Mouse (Mus musculus): ENCODE data around the gene Pdhb.

The Pdhb gene

GRCm38 (mm10) chr14:8172507-8173410 lies at the start of gene Pdhb:
Gene Pdhb, minus strand, starts transcription at chr14:8173025.
- in situ Hi-C loops (cut with MboI, MseI), result loop anchor here (5.0 kb wide), 1 partner anchor 75 kb away; the partner anchor contains the start of gene Pxk

DNA sequence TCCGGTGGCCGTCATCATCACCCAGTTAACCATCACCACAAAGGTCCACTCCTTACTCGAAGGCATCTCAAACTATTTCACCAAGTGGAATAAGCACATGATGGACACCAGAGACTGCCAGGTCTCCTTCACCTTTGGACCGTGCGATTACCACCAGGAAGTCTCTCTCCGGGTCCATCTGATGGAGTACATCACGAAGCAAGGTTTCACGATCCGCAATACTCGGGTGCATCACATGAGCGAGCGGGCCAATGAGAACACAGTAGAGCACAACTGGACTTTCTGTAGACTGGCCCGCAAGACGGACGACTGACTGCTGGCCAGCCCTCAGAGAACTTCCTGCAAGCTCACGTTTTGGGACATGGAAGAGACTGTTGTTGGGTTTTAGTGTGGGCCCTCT lies 49.7 kb upstream of the Pdhb start:
- in situ Hi-C loops (cut with MboI, MseI), result no loop called here

- in situ Hi-C loops (cut with MboI, MseI), result no loop called here
Measured at GRCm38 (mm10) chr14:8220912-8221311, 48.1 kb upstream of the Pdhb start.

GRCm38 (mm10) chr14:8220306-8220705 lies 47.5 kb upstream of the Pdhb start:
- in situ Hi-C loops (cut with MboI, MseI), result no loop called here

GRCm38 (mm10) chr14:8219876-8220275 lies 47.1 kb upstream of the Pdhb start:
- in situ Hi-C loops (cut with MboI, MseI), result no loop called here

GRCm38 (mm10) chr14:8218730-8219380 lies 46.0 kb upstream of the Pdhb start:
- in situ Hi-C loops (cut with MboI, MseI), result no loop called here

DNA sequence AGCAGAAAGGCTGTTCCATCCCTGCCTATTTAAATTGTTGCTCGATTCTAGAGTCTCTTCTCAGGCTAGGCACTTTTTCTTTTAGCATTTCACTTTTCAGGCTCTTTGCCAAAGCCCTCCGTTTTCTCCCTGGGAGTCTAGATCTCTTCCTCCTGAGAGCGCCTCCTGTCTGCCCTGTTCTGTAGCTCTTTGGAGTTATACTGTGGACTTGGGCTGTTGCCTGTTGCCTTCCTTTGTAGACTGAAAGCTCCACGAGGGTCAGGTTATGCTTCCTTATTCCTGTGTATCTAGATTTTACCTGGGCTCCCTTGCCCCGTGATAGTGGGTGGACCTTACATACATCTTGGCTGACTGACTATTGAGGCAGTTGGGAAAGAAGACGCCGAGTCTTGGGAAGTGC lies 45.4 kb upstream of the Pdhb start:
- in situ Hi-C loops (cut with MboI, MseI), result no loop called here

- in situ Hi-C loops (cut with MboI, MseI), result no loop called here
Measured at GRCm38 (mm10) chr14:8216100-8216499, 43.3 kb upstream of the Pdhb start.

DNA sequence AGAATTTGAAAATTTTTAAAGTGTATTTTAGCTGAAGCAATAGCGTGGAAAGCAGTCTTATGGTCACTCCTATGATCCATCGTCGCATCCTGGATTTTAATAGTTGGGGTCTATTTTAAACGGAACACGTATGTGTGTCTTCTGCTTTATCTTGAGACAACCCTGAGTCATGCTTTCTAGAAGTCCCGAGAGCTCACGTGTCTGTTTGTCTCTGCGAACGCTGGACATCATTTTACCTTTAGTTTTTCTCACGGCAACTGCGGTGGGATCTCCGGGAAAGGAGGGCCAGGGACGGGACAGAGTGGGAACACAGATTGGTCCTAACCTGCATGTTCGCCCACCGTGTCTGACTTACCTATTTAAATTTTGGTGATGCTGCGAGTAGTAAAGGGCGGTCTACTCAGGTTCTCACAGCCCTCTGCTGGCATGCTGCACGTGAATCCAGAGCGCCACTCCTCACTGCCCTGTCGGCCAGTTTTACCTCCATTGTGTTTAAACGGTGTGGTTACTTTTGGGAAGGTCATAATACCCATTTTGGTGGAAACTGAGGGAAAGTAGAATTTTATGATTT lies 42.5 kb upstream of the Pdhb start:
- in situ Hi-C loops (cut with MboI, MseI), result no loop called here

DNA sequence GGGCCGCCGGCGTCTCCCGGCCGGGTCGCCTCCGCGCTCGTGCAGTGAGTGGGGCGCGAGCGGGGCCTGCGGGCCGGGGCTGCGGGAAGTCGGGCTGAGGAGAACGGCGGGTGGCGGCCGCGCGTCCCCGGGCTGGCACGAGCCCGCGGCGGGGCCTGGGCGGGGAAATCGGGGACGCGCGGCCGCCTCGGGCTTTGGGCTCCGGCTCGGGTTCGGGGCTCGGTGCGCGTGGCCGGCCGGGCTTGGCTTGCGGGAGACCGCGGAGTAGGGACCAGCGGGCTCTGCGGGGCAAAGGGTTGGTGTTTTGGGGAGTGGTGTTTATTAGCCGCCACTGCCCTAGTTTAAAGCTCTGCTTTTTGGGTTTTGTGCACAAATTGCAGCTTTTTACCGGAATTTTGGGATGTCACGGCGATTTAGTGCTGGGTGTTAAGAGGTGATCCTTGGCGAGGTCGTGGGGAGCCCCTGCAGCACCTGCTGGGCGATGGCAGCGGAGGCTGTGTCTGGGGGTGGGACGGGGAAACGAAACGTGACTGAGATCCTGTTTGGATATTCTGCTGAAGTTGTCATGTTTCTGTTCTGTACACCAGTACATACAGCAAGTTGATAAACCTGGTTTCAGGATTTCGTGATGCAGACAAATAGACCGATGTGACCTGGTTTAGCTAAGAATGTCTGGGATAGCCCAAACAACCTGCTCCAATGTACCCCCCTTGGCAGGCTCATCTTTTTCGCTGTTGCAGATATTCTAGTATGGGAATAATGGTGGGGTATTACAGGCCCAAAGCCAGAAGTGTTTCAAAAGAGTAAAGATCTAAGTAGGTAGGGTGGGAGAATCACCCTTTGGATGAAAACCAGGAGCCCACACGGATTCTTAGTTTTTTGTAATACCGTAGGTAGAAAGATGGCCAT lies 41.7 kb upstream of the Pdhb start:
- in situ Hi-C loops (cut with MboI, MseI), result no loop called here

DNA sequence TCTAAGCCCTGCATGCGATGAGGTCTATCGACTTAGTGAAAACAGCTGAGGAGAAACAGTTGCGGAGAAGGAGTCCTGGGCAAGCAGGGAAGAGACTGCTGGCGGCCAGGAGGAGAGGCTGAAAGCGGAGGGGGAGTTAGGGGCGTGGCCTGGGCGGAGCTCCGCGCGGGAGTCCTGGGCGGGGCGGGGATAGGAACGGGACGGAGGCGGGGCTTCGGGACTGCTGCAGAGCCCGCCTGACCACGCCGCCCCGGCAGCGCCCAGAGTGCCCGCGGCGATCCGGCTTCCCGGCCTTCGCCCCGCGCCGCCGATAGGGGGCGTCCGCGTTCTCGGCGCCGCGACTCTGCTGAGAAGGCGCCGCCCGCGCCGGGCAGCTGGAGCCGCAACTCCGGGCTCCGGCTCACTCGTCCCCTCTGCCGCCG lies 41.0 kb upstream of the Pdhb start, which contains the start of gene Kctd6:
Gene Kctd6, plus strand, starts transcription at position 338 of the 422 bp plus-strand sequence.
- in situ Hi-C loops (cut with MboI, MseI), result no loop called here

DNA sequence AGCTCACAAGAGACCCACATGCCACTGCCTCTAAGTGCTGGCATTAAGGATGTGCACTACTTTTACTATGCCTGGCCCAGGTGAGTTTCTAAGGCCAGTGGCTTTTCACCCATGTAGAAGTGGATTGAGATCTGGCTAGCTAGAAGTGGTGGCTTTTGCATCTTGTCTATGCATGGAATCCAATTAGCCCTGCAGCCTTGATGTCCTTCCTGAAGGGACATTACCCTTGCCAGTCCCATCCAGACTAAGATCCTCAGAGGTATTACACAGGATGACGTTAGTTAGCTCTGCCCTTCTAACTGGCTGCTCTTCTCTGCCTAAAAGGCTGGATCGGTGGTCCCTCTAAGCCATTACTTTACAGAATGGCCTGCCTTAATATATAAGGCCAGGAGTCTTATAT lies 40.2 kb upstream of the Pdhb start:
- in situ Hi-C loops (cut with MboI, MseI), result no loop called here

DNA sequence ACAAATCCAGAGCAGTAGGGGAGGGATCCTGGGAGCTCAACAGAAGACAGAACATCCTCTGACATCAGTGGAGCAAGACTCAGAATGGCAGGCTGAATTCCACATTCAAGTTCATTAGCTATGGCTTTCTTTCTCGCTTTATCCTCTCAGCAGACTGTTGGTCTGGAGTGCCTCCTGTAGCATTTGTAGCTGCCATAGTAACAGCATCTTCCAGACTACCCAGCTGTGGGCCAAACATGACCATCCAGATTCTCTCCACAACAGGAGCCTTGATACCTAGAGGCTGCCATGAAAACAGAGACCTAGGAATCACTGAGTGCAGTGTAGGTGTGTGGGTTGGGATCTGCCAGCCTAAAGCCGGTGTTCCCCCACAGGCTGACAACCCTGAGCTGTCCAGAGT lies 37.1 kb upstream of the Pdhb start:
- in situ Hi-C loops (cut with MboI, MseI), result no loop called here

GRCm38 (mm10) chr14:8208876-8209275 lies 36.1 kb upstream of the Pdhb start:
- in situ Hi-C loops (cut with MboI, MseI), result no loop called here

DNA sequence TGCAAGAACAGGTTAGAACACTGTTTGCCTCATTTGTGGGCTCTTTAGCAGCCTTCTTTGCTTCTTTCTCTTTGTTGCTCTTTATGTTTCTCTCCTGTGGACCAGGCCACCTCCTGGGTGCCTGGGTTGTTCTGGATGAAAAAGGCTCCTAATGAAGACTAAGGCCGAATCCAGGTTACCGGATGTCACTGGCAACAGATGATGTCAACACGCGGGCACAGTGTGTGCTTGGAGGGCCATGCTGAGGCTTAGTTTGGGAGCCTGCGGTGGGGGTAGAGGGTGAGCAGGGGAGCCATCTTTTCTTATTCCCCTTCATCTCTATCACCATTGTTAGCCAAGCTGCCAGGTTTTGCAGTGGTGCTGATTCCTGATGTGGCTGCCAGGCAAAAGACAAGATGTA lies 34.7 kb upstream of the Pdhb start:
- in situ Hi-C loops (cut with MboI, MseI), result no loop called here

DNA sequence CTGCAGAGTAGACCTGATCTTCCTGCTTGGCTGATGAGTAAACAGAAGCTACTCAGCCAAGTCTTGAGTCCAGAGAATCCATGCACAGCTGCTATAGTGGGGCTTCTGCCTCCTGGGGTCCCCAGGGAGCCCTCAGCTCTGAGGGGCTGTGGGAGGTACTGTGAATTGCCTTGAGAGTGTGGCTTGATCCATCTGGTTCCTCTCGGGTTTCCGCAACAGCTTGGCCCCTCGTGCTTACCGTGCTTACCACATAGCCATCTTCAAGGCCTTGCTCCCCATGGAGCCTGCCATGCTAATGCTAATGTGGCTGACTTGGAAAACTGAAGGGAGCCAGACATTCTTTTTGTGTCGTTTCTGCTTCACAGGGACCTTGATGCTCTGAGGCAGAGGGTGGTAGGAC lies 34.3 kb upstream of the Pdhb start:
- in situ Hi-C loops (cut with MboI, MseI), result no loop called here

GRCm38 (mm10) chr14:8206179-8206910 lies 33.5 kb upstream of the Pdhb start:
- in situ Hi-C loops (cut with MboI, MseI), result no loop called here

GRCm38 (mm10) chr14:8201715-8202114 lies 28.9 kb upstream of the Pdhb start:
- in situ Hi-C loops (cut with MboI, MseI), result no loop called here

DNA sequence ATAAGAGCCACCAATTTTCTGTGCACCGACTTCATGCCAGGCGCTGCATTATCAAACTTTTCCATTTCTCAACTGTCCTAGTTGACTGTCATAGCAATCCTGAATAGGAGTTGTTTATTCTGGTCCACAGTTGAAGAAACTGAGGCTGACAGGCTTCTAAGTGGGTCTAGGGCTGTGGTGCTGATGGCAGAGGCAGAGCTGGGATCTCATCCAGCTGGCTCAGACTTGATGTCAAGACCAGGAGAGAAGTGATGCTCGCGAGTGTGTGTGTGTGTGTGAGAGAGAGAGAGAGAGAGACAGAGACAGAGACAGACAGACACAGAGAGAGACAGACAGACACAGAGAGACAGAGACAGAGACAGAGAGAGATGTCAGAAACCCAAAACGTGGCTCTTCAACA lies 27.9 kb upstream of the Pdhb start:
- in situ Hi-C loops (cut with MboI, MseI), result no loop called here

DNA sequence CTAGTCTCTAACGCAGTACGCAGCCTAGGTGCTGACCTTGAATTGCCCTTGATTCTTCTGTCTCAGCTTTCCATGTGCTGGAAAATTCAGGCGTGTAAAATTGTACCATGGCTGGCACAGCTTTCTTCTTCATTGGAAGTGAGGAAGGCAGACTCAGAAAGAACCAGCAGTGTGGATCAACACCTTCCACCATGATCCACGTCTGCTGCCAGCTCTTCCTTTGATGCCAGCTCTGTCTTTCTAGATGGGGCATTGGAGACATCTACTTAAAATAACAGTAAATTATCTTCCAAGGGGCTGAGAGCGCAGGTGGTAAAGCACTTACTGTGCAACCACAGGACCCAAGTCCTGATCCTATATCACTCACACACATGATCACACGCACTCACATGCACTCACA lies 19.9 kb upstream of the Pdhb start:
- in situ Hi-C loops (cut with MboI, MseI), result no loop called here
